Mouse (Mus musculus): ENCODE measurements around the gene Celf1. TPM values are rescaled to one million over a fixed set of nuclear protein-coding genes. Genes with fewer than 3 reads are reported as not detected.
"Not testable (repeated sequence)": the region's sequence is repeated elsewhere in the genome, so short reads cannot be mapped to it uniquely, and the experiment has no call there.

Celf1 gene
- total RNA-seq, 2 experiments from 2014 or later: 135 to 145 TPM

DNA sequence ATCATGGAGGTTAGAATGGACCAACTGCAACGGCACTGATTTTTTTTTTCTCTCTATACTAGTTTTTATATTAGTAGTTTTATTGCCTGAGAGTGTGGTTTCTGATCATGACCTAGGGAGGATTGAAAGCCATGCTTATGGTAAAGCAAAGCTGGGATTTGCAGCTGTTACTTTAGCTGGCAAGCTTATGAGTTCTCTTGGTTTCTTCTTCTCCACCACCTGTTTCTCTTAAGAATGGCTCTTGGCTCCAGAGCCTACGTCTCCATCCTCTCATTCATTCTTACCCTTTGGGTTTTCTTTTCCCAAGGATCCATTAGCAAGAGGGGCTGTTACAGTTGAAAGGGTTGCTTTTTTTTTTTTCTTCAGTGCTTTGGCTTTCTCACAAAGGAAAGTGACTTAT, 1.6 kb downstream of the Celf1 start:
- no peak for DNase-seq

DNA sequence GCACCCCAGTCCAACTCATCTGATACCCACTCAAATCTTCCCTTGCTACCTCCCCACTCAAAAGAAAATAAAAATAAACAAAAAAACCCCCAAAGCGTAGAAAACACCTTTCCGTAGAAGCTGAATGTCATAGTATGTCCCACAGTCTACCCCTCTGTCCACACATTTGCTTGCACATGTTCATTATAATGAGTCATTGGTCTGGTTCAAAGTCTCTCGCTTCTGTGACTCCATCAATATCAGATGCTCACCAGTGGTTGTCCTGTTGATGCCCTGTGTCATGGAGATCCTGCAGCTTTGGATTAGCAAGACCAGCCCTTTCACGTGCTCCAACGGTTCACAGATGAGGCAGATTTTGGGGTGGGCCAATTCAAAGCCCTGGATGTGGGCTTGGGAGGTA, 10.0 kb downstream of the Celf1 start:
- DNase-seq: no peak

GRCm38 (mm10) chr2:90950582-90951194, 10.5 kb downstream of the Celf1 start:
- no peak for DNase-seq

GRCm38 (mm10) chr2:90953461-90953860, 13.3 kb downstream of the Celf1 start:
- DNase-seq: no peak

DNA sequence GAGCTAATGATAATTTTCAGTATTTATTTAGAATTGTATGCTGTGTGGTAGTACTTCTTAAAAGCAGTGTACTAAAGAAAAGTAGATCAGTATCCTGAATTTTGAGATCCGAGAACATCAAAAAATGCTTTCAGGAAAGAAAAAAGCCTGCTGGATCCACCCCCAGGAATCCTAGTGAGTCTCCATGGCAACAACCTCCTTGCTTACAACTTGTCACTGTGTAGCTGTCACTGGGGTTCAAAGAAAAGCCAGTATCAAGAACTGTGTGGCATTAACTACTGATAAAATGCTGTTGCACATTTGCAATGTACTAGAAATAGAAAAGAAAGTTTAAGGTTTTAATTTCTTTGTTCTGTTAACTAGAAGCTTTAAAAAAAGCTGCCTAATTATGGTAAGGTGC, 15.9 kb downstream of the Celf1 start:
- DNase-seq: no peak

GRCm38 (mm10) chr2:90958856-90959255, 18.7 kb downstream of the Celf1 start:
- DNase-seq: no peak

GRCm38 (mm10) chr2:90960012-90960411, 19.8 kb downstream of the Celf1 start:
- DNase-seq: no peak

GRCm38 (mm10) chr2:90963304-90963703, 23.1 kb downstream of the Celf1 start:
- DNase-seq: no peak

DNA sequence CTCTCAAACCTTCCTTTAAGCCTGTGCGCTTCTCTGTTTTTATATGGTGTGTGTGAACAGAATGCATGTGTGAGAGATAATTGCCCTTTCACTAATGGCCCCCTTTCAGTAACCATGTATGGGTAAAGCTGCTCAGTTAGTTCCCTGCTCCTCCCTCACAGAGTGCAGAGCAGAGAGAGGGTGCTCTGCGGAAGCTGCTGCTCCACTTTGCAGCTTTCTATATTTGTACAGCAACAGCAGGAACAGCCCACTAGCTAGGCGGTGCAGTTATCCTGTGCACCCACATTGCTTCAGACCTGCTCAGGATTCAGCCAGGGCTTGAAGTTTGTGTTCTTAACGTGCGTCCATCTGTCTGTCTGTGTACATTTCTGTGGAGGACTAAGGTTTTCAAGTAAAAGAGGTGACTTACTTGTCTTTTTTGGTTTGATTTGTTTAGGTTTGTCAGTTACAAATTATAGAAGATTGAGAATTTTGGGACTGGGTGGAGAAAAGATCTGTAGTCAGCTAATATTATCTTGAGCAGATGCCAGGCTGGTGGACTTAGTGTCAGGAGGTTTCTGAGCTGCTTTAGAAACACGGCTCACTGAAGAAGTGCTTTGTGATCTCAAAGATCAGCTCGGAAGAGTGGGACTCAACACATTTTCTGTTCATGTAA, 24.8 kb downstream of the Celf1 start:
- peak; percentile 37 for DNase-seq

DNA sequence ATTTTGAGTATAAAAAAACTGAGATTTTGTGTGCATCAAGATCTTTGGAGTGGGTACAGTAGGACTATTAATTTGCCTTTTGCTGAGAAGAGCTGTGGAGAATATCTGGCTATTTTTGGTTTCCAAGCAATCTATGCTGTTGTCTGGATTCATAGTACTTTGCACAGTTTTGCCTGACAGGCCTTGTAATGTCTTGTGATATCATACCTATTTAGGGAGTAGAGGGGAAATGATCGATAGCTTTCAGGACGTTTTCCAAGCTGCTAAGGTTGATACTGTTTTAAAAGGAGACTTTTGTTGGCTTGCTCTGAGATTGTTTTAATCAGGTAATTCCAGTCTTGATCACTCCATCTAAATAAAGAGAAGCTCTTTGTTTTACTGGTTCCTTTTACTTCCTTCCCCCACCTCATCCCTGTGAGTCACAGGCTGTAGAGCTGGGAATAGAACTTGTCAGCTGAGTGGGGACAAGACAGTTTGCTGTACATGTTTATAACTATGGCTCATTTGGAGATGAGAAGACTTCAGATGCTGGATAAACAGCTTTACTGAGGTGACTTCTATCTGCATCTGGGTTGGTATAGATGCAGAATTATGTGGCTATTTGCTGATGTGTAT, 25.4 kb downstream of the Celf1 start:
- DNase-seq: no peak

DNA sequence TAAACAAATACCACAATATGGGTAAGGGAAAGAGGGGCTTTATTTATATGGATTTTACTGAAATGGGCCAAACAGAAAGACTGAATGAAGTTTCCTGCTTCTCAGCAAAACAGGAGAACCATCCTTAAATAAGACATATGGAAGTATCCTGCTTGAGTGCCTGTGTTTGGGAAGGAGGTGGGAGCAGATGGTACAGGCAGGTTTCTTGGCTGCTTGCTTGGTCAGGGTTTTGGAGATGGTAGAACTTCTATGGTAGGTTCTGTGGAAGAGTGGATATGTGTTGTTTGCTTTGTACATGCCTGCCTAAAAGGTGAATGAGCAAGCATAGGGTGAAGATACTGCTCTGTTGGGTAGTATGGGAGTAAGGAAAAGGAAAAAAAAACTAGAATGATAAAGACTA, 30.4 kb downstream of the Celf1 start:
- no peak for DNase-seq

- DNase-seq: no peak
These were observed 33.9 kb downstream of the Celf1 start for GRCm38 (mm10) chr2:90974101-90974500.

GRCm38 (mm10) chr2:90975181-90975835, 35.1 kb downstream of the Celf1 start:
- no peak for DNase-seq

- no peak for DNase-seq
These were observed 36.4 kb downstream of the Celf1 start for GRCm38 (mm10) chr2:90976590-90976989.

GRCm38 (mm10) chr2:90977291-90977690, 37.1 kb downstream of the Celf1 start:
- DNase-seq: no peak

DNA sequence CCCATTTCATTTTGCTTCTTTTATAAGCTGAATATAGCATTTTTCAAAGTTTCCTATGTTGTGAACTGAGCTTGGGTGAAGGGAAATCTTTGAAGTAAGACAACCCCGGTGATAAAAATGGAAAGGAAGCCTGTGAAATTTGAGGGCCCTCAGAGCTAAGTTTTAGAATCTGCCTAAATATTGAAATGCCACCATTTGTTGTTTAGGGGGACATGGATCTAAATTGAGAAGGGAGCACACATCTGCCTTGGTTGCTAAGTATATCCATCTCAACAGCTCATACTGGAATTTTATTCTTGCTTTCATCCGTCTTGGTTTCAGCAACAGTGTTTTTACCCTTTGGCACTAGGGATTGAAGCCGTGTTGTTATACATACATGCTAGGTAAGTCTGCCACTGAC, 45.9 kb downstream of the Celf1 start:
- no peak for DNase-seq

GRCm38 (mm10) chr2:91008536-91008935, 68.4 kb downstream of the Celf1 start:
- DNase-seq: no peak

DNA sequence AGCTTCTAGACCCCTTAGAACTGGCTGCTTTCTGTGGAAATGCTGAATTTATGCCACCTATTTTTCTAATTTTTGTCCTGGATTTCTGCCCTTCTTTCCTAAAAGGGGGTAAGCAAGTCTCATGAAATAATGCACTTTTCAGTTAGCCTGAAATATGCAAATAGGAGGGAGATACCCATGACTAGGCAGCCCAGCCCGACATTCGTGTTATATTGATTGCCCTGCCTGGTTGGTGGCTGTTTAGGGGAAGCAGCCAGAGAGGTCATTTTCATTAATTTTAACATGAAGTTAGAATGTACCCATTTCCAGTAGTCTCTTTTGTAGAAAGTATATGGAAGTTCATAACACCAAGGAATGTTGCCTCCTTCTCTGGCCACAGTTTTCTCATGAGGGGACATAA, 73.7 kb downstream of the Celf1 start:
- DNase-seq: no peak

- no peak for DNase-seq
These were observed 75.2 kb downstream of the Celf1 start for GRCm38 (mm10) chr2:91015386-91015785.

- DNase-seq: peak; percentile 45
These were observed 78.0 kb downstream of the Celf1 start for GRCm38 (mm10) chr2:91018061-91018788.

DNA sequence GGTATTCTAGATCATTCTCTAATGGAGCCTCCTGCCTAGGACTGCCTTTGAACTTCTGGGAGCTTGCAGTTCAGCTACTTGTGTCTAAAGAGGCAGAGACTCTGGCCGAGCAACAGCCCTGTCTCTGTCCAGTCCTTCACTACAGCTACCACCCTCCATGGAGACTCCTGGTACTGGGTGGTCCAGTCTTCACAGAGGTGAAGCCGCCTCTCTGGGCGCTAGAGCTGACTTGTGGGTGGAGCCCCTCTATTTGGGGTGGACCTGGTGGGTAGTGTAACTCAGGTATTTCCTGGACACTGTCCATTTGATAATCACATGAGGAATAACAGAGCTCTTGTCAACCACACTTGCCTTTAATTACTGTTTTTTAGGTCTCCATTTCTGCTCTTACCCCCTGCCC, 79.7 kb downstream of the Celf1 start:
- DNase-seq: no peak

DNA sequence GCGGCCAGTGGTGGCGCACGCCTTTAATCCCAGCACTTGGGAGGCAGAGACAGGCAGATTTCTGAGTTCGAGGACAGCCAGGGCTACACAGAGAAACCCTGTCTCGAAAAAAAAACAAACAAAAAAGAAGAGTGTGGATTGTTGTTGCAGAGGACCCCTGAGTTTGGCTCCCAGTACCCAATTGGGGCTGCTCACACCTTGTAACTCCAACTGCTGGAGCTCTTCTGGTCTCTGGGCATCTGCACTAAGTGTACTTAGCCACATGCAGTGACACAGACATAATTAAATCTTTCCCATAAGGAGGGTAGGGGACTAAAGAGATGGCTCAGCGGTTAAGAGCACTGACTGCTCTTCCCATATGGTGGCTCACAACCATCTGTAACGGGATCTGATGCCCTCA, 82.1 kb downstream of the Celf1 start:
- DNase-seq: not testable (repeated sequence)

DNA sequence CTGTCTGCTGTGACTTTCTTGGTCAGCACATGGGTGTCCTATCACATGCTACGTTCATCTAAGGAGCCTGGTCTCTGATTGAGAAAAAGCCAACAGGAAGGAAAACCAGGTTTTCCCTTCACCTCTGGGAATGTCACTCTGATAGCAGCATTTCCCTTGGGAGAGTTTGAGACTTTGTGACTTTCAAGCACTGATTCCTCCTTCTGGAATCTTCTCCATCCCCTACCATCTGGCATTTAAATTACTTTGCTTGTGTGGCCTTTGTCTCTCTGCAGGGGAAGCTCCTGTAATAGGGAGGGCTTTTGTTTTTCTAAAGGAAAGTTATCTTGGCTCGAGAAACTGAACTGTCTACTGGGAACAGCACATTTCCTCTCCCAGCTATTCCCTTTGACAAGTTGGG, 82.9 kb downstream of the Celf1 start:
- no peak for DNase-seq

All from heart, postnatal 4 days (tissue).